Mouse (Mus musculus): ENCODE measurements at regions not wholly inside any gene's neighbourhood (a gene's known extent, or its start where the extent isn't known, plus 50 kb on each side); places are given as distances from the start of the nearest gene placed in this dataset.

- TF ChIP-seq CTCF (IDR thresholded peaks at IDR 0.05; ENCODE audit: borderline replicate concordance, insufficient read depth, low read depth, low read length) (no peak), POLR2A (IDR thresholded peaks at IDR 0.05; ENCODE audit: borderline replicate concordance, insufficient read depth, low read length) (no peak)
These were observed 518.4 kb upstream of the Id2 start for GRCm38 (mm10) chr12:25615377-25615776.
